Mouse (Mus musculus) lung, postnatal 36 days (tissue): Measurements from ENCODE around the gene Was.
A peak's percentile ranks its signal among the peaks of the same experiment; 100 is the strongest.
"Not testable (repeated sequence)": the region's sequence is repeated elsewhere in the genome, so short reads cannot be mapped to it uniquely, and the experiment has no call there.

ENCODE experiments used
- DNase-seq: peaks from one replicate; pipeline ENCODE4 v3.0.0; 2022; ENCODE audit warnings: mixed read lengths

The Was gene

GRCm38 (mm10) chrX:8073881-8074429, 16.3 kb downstream of the Was start:
- peak; percentile 14 for DNase-seq

GRCm38 (mm10) chrX:8069166-8069565, 21.1 kb downstream of the Was start:
- DNase-seq, result no peak

GRCm38 (mm10) chrX:8051044-8051781, 39.1 kb downstream of the Was start:
- DNase-seq, result not testable (repeated sequence)

GRCm38 (mm10) chrX:8033009-8033408, 57.3 kb downstream of the Was start:
- DNase-seq, result no peak
